Mouse (Mus musculus) urinary bladder, postnatal 10 days (tissue): ENCODE measurements around the gene Scn10a.

Source experiments
- DNase-seq: peaks from one replicate; pipeline ENCODE4 v3.0.0; 2022; ENCODE audit warnings: low spot score

Gene Scn10a

GRCm38 (mm10) chr9:119719222-119719621 lies at the start of gene Scn10a:
Gene Scn10a, minus strand, starts transcription at chr9:119719322.
- DNase-seq, result no peak

- no peak for DNase-seq
Measured at GRCm38 (mm10) chr9:119768585-119768984, 49.5 kb upstream of the Scn10a start.

DNA sequence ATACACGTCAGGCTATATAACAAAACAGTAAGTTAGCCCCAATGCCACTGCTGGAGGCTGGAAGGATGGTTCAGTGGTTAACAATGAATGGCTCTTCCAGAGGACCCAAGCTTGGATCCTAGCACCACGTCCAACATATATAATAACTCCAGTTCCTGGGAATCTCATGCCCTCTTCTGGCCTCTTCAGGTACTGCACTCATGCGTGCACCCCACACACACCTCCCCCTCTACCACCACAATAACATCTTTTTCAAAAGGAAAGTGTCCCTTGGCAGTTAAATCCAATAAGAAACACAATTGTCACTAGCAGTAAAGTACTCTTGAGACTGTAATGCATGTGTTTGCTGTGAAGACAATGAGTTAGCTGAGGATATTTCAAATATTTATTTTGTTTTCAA lies 41.1 kb upstream of the Scn10a start:
- DNase-seq, result no peak

- DNase-seq, result no peak
Measured at GRCm38 (mm10) chr9:119759457-119759856, 40.3 kb upstream of the Scn10a start.

- no peak for DNase-seq
Measured at GRCm38 (mm10) chr9:119751507-119751906, 32.4 kb upstream of the Scn10a start.

DNA sequence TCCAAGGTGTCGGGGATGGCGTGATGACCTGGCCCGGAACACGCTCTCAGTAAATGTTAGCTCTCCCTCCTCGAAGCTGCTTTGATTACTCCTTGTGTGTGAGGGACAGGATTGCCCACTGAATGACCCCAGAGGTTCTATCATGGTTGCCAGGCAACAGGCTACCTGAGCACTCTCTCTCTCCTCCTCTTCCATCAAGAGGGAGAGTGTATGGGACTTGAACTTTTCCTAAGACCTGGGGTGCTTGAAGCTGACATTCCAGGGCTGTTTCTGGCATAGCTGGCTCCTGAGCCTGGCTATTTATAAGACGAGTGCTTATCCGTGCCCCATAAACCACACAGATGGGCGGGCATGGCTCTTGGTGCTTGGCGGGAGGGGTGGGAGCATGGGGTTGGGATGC lies 30.0 kb upstream of the Scn10a start:
- DNase-seq, result no peak

GRCm38 (mm10) chr9:119743900-119744299 lies 24.8 kb upstream of the Scn10a start:
- no peak for DNase-seq

DNA sequence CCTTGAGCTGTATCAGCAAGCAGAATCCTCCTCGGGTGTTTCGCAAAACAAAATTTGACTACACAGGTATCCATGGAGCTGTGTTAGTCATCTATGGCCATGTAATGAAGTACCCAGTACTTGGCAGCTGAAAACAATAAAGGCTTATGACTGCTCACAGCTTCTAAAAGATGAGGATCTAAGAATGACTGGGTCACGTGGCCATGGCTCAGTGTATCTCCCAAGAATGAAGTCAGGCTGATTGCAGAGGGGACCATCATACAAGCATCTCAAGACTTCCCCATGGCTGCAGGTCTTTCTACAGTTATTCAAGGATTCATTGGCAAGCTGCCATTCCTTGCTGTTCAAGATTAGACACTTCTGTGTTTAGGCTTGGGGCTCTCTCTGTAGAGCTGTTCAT lies 24.2 kb upstream of the Scn10a start:
- DNase-seq, result no peak

- DNase-seq, result no peak
Measured at GRCm38 (mm10) chr9:119741101-119741786, 22.1 kb upstream of the Scn10a start.

DNA sequence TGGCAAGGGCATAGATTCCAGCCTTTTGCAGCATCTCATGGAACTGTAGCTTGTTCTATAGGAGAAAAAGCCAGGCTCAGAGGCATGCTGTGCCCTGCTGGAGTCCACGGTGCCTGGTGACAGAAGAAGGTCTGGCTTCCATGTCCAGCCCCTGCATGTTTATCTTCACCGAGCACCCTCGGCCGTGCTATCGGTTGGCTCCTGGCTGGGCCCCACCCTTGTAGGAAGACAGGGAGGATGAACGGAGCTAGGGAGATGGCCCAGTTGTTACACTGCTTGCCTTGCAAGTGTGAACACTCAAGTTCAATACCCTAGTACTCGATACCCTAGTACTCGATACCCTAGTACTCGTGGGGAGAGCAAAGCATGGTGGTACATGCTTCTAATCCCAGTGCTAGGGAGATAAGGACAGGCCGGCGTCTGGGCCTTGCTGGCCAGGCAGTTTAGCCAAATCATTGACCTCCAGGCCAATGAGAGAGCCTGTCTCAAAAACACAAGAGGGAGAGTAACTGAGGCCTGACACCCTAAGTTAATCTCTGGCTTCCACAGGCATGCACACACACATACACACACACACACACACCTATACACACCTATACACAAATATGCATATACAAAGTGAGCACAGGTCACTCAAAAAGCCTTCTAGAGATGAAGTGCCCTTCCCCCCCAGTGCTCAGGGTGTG lies 9.4 kb upstream of the Scn10a start:
- no peak for DNase-seq

- DNase-seq, result no peak
Measured at GRCm38 (mm10) chr9:119726990-119727389, 7.9 kb upstream of the Scn10a start.

- DNase-seq, result no peak
Measured at GRCm38 (mm10) chr9:119725293-119725862, 6.3 kb upstream of the Scn10a start.

- no peak for DNase-seq
Measured at GRCm38 (mm10) chr9:119706700-119707099, 12.4 kb downstream of the Scn10a start.

- no peak for DNase-seq
Measured at GRCm38 (mm10) chr9:119691505-119691904, 27.6 kb downstream of the Scn10a start.

DNA sequence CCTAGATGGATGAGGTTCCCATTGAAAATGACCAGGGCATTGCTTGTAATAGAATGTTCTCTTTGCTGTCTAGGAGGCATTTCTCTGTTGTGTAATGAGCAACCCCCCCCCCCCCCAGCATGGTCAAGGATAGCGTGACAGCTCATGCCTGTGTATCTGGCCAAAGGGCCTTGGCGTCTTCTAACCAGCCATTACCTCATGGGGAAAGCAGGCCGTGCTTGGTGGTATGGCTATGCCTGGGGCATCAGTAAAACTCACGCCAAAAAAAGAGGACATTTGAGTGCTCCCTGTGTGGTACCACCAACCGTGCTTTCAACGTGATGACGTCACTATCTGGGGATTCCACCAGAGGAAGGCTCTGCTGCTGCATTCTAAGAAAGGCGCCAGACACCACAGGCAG lies 28.1 kb downstream of the Scn10a start:
- DNase-seq, result no peak

GRCm38 (mm10) chr9:119687893-119688292 lies 31.2 kb downstream of the Scn10a start:
- DNase-seq, result no peak

DNA sequence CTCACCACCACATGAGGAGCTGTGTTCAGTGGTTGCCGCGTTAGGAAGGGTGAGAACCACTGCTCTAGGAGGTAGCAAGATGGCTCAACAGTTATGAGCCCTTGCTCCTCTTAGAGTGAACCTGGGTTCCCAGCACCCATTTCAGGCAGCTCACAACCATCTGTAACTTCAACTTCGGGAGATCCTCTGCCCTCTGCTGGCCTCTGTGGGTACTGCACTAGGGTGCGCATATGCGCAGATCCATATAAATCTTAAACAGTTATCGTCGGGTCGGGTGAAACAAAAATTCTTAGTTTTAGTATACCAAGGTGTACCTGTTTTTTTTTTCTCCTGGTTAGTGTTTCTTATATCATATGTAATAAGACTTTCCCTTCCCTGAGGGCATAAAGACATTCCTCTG lies 32.9 kb downstream of the Scn10a start:
- no peak for DNase-seq

DNA sequence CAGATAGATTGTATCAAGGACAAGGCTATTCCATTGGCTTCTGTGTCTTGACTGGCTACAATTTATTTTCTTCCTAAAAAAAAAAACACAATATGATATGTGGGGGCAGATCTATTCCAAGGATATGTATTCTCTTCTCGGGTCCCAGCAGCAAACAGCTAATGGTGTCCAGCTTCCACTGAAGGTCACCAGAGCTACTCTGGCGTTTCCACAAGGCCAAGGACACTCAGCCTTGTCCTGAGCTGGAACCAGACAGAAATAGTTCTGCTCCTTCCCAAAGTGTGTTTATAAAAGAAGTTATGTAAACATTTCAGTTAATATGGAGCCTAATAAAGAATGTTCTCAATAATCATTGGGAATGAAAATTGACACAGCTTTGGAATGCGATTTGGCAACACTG lies 38.2 kb downstream of the Scn10a start:
- no peak for DNase-seq

- no peak for DNase-seq
Measured at GRCm38 (mm10) chr9:119664109-119664508, 55.0 kb downstream of the Scn10a start.

DNA sequence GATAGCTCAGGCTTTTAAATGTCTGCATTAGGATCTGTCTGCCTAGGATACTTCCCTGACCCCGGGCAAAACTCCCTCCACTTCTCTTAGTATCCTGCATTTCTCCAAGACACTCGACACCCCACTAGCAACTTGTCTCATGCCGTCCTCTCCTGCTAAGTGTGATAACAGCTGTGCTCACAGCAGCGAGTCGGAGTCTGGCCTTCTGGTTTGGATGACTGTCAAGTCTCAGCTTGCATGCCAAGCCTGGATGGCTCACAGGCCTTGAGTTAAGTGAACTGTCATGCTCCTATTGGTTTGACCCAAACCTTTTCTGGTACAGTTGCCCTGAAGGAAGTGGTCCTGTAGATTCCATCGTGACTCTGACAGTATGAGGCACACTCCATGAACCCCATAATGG lies 63.0 kb downstream of the Scn10a start:
- DNase-seq, result no peak

- DNase-seq, result no peak
Measured at GRCm38 (mm10) chr9:119653758-119654157, 65.4 kb downstream of the Scn10a start.

DNA sequence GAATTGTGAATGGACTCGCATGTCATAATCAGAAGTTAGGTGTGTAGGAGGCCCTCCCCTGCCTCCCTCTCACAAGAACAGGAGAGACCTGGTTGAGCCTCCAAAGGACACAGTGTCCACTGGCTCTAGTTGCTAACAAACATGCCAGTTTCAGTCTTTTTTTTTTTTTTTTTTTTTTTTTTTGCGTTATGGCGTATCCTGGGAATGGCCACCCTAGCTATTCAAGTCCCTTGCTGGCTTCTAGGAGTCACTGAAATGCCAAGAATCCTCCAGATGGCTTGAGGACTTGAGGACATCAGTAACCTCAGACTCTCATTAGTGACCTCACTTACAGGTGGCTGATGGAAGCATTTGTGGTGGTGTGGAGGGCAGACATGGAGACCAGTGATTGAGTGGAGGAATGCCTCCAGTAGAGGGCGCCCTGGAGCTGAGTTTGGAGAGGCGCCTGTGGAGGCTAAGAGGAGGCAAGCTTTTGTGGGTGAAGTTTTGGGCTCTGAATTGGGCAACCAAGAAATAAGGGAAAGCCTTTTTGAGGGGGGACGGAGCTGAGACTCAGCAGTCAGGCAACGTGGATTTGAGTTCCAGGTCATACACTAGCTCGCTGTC lies 72.1 kb downstream of the Scn10a start:
- no peak for DNase-seq

DNA sequence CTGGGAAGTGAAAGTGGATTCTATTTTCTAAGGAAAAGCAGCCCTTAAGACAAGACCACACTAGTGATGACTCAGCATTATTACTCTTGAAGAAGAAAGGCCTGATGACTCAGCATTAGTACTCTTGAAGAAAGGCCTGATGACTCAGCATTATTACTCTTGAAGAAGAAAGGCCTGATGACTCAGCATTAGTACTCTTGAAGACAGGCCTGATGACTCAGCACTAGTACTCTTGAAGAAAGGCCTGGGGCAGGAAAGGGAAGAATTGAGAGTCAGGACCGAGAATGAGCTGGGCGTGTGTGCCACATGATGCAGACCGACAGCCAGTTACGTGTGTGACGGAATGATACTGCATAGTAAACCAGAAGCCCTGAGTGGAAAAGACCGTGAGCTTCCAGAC lies 77.1 kb downstream of the Scn10a start:
- no peak for DNase-seq
